Mouse (Mus musculus) kidney, postnatal 0 days (tissue): ENCODE measurements around the gene Olr1. TPM values are rescaled to one million over a fixed set of nuclear protein-coding genes. Genes with fewer than 3 reads are reported as not detected.

Experiments used
- ATAC-seq: fragments of 200-750 bp; cut with Nextera tagmentation; replicated peaks from 2 replicates; pipeline ENCODE4 v1.8.0; 2017; ENCODE audit warnings: low read depth, moderate number of reproducible peaks, moderate TSS enrichment, moderate library complexity; ENCODE audit not compliant: low FRiP score
- DNase-seq: peaks from one replicate; pipeline ENCODE4 v3.0.0-alpha.2; 2016; ENCODE audit warnings: low spot score
- H3K27ac ChIP-seq: fragments of 300-500 bp; sonication (generic); 2 replicates; pipeline ENCODE4 v1.5.1; 2014; ENCODE audit warnings: mild to moderate bottlenecking
- H3K27me3 ChIP-seq: fragments of 300-500 bp; sonication (generic); 2 replicates; pipeline ENCODE4 v1.6.1; 2014; ENCODE audit warnings: low read length, mixed read lengths; ENCODE audit not compliant: insufficient read depth
- H3K36me3 ChIP-seq: fragments of 300-500 bp; sonication (generic); 2 replicates; pipeline ENCODE4 v1.6.1; 2014; ENCODE audit warnings: low read length, mixed read lengths; ENCODE audit not compliant: insufficient read depth
- H3K4me1 ChIP-seq: fragments of 300-500 bp; sonication (generic); replicated peaks from 2 replicates; pipeline ENCODE4 v1.6.1; 2014; ENCODE audit warnings: antibody characterized with exemption, low read length, mixed read lengths; ENCODE audit not compliant: insufficient read depth
- H3K4me2 ChIP-seq: fragments of 300-500 bp; sonication (generic); 2 replicates; pipeline ENCODE4 v1.6.1; 2014; ENCODE audit warnings: mild to moderate bottlenecking, low read length, moderate library complexity, mixed read lengths
- H3K4me3 ChIP-seq: fragments of 300-500 bp; sonication (generic); replicated peaks from 2 replicates; pipeline ENCODE4 v1.5.1; 2014; ENCODE audit warnings: low read depth, low read length
- H3K9ac ChIP-seq: fragments of 300-500 bp; sonication (generic); 2 replicates; pipeline ENCODE4 v1.6.1; 2014; ENCODE audit warnings: low read depth, low read length
- H3K9me3 ChIP-seq: fragments of 300-500 bp; sonication (generic); replicated peaks from 2 replicates; pipeline ENCODE4 v1.6.1; 2016; ENCODE audit warnings: low read length, inconsistent platforms, mixed read lengths
- CTCF ChIP-seq: IDR thresholded peaks from 2 replicates; pipeline ENCODE4 v1.5.1; 2016; ENCODE audit warnings: antibody characterized with exemption, low read depth, mild to moderate bottlenecking, moderate library complexity
- WGBS: fragments of 180-500 bp; shearing (Covaris S2); extraction: QIAGEN DNeasy Blood & Tissue Kit; methylation state at CpG from one replicate; pipeline ENCODE4 v1.1.7; 2014; 5-methylcytosine and 5-hydroxymethylcytosine counted together
- polyA plus RNA-seq: library from polyadenylated mRNA; unstranded; fragments of >200 nt; fragmentation: Nextera tagmentation; extraction: Ambion mirVana; gene quantifications from 2 replicates; pipeline ENCODE4 v1.2.1, GENCODE M21; 2015

Olr1 gene
- not detected in 2 replicates for polyA plus RNA-seq

- Histone ChIP-seq H3K27me3 (no peaks in the 10 kb centered on the region), H3K36me3 (no peaks in the 10 kb centered on the region), H3K27ac (no peak within 1 kb of the TSS), H3K9ac (no peak within 1 kb of the TSS), H3K4me3 (no peak within 1 kb of the TSS), H3K9me3 (no peaks in the 10 kb centered on the region), H3K4me2 (no peak within 1 kb of the TSS), H3K4me1 (no peaks in the 10 kb centered on the region; the same call in 1 of the 2 replicates)
- ATAC-seq (no peak), DNase-seq (no peak)
- WGBS, result 79% methylated on average over 9 of the region's 9 CpGs
- TF ChIP-seq CTCF, result no peak
These were observed at the start of gene Olr1 for GRCm38 (mm10) chr6:129507024-129507423. Gene Olr1 (minus strand): TSS chr6:129507165.

DNA sequence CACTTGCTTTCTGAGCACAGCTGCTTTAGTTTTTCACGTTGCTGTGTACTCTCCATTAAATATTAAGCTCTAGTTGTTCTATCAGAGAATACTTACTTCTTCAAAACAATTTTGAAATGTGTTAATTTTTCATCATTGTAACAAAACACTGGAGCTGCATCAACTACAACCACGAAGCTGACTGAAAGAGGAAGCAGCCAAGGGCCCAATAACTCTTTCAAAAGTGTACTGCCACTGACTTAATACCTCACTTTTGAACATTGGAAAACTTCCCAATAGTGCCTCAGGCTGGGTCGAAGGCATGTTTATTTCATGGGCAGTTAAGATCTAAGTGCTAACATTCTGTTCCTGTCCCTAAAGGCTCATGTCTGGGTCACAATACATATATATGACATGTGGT is 41.0 kb upstream of the Olr1 start:
- ATAC-seq (no peak), DNase-seq (no peak)
- Histone ChIP-seq H3K4me2 (no peak overlapping the region), H3K9ac (no peak overlapping the region), H3K36me3 (no peaks in the 10 kb centered on the region), H3K9me3 (no peaks in the 10 kb centered on the region), H3K27ac (no peak overlapping the region), H3K27me3 (no peaks in the 10 kb centered on the region), H3K4me1 (no peaks in the 10 kb centered on the region), H3K4me3 (no peak overlapping the region)
- no peak for TF ChIP-seq CTCF
- WGBS, result 52% methylated on average over 3 of the region's 3 CpGs

GRCm38 (mm10) chr6:129547277-129547676 is 40.3 kb upstream of the Olr1 start:
- H3K4me1 ChIP-seq, result no peaks in the 10 kb centered on the region
- H3K9me3 ChIP-seq, result no peaks in the 10 kb centered on the region
- H3K4me2 ChIP-seq, result no peak overlapping the region
- H3K27ac ChIP-seq, result no peak overlapping the region
- ATAC-seq (no peak), DNase-seq (no peak)
- H3K4me3 ChIP-seq, result no peak overlapping the region
- no peaks in the 10 kb centered on the region for H3K27me3 ChIP-seq
- no peak for TF ChIP-seq CTCF
- H3K9ac ChIP-seq, result no peak overlapping the region
- peaks cover 5% of the 10 kb centered on the region; the same call in 1 of the 2 replicates for H3K36me3 ChIP-seq
- 92% methylated on average over 2 of the region's 2 CpGs for WGBS

DNA sequence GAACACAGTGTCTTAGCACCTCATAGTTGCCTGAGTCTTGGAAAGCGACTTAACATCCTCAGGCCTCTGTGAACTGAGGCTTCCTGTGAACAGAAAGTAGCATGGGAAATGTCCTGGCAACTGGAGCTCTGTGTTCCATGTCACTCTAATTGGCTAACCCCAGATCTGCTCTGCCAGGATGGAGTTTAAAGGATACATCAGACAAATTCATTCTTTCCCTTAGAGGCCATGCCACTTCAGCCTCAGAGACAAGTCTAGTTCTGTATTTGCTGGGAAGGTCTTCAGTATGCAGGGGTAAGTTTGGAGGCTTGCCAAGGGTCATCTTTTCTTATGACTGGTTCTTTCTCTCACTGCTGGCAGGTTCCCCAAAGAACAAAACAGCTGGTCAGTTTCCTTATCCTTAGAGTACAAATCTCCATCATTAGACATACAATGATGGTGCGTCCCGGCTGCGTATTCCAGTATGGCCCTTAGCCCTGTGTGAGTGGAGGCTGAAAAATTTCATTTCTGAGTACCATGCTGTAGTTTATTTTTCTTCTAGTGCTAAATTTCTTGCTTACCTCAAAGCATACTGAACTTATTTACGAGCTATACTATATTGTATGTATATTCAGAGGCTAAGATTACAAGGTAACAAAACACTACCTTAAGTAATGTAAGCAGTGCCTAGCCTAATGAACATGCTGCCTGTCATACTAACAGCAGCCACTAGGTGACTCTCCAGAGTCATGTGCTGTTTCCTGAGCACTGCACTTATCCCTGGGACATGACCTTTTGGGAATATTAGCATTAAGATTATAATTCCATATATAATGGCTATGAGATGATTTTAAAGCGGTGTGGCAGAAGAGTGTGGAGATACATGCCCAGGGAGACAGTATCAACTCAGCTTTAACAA is 37.0 kb upstream of the Olr1 start:
- no peaks in the 10 kb centered on the region for H3K27me3 ChIP-seq
- H3K4me1 ChIP-seq, result no peaks in the 10 kb centered on the region
- DNase-seq (peak; percentile 73), ATAC-seq (peak; percentile 78)
- H3K9ac ChIP-seq, result no peak overlapping the region
- H3K4me3 ChIP-seq, result no peak overlapping the region
- H3K9me3 ChIP-seq, result no peaks in the 10 kb centered on the region
- H3K36me3 ChIP-seq, result peaks cover 33% of the 10 kb centered on the region
- TF ChIP-seq CTCF, result peak; percentile 89
- 67% methylated on average over 6 of the region's 6 CpGs for WGBS
- H3K27ac ChIP-seq, result no peak overlapping the region
- no peak overlapping the region for H3K4me2 ChIP-seq

DNA sequence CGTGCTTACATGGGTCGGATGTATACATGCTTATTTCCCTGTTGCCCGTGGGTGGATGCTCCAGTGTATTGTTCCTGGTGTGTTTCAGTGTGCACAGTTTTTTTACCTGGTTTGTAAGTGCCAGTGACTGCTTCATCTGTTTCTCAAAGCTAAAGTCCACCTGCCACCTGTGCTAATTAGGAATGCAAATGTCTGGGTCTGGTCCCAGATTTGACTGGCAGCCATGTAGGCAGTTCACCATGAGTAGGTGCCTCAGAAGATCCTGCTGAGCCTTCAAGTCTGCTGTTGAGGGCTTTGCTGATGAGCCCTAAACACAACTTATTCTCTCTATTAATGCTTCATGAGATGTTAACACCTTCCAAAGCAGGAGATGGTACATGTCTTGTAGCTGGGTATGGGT is 35.6 kb upstream of the Olr1 start:
- Histone ChIP-seq H3K4me1 (no peaks in the 10 kb centered on the region), H3K36me3 (peaks cover 45% of the 10 kb centered on the region), H3K27me3 (no peaks in the 10 kb centered on the region), H3K4me2 (no peak overlapping the region), H3K9me3 (no peaks in the 10 kb centered on the region), H3K9ac (no peak overlapping the region), H3K4me3 (no peak overlapping the region), H3K27ac (no peak overlapping the region)
- TF ChIP-seq CTCF, result no peak
- ATAC-seq, result no peak
- 92% methylated on average over 3 of the region's 3 CpGs for WGBS
- no peak for DNase-seq

GRCm38 (mm10) chr6:129541931-129542330 is 35.0 kb upstream of the Olr1 start:
- H3K9me3 ChIP-seq, result no peaks in the 10 kb centered on the region
- 89% methylated on average over 9 of the region's 9 CpGs for WGBS
- H3K4me2 ChIP-seq, result no peak overlapping the region
- ATAC-seq (no peak), DNase-seq (no peak)
- no peak overlapping the region for H3K9ac ChIP-seq
- peaks cover 45% of the 10 kb centered on the region for H3K36me3 ChIP-seq
- TF ChIP-seq CTCF, result no peak
- no peaks in the 10 kb centered on the region for H3K4me1 ChIP-seq
- no peaks in the 10 kb centered on the region for H3K27me3 ChIP-seq
- H3K4me3 ChIP-seq, result no peak overlapping the region
- no peak overlapping the region for H3K27ac ChIP-seq
